Mouse (Mus musculus) cerebellum, adult 2 months (tissue): ENCODE results near the gene Ppm1h.

Experiments used
- CTCF ChIP-seq: fragments of 200-500 bp; IDR thresholded peaks from 2 replicates; pipeline ENCODE4 v1.5.1; 2011; ENCODE audit warnings: low read depth, mild to moderate bottlenecking, control low read depth, low read length, moderate library complexity, borderline replicate concordance; ENCODE audit not compliant: insufficient read depth
- POLR2A ChIP-seq: fragments of 200-500 bp; IDR thresholded peaks from 2 replicates; pipeline ENCODE4 v1.6.1; 2011; ENCODE audit warnings: low read length, control low read depth, borderline replicate concordance; ENCODE audit not compliant: insufficient read depth

DNA sequence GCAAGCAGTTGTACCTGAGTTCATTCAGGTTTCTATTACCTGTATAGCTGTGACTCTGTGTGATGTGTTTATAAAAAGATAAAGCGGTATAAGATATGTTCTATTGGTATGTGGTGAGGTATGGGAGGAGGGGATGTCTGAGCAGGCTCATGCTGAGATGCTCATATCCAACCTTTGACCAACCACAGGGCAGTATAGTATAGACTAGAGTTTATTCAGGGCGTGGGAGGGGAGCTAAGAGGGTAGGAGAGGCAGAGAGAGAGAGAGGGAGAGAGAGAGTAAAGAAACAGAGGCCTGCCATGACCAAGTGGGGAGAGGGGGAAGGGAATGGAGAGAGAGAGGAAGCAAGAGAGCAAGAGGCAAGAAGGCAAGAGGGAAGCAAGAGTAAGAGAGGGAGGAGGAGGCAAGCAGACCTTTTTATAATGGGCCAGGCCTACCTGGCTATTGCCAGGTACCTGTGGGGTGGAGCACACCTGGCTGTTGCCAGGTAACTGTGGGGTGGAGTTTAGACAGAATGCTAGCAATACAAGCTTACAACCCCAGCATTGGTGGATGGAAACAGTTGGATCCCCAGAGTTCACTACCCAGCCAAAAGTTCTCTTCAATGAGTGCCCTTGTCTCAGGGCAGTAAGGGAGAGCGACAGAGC is 192.4 kb downstream of the Ppm1h start:
- TF ChIP-seq POLR2A = no peak
- TF ChIP-seq CTCF = no peak
